Comparison of ENCODE assay signal across 12 mouse cellular contexts in the genomic region with DNA sequence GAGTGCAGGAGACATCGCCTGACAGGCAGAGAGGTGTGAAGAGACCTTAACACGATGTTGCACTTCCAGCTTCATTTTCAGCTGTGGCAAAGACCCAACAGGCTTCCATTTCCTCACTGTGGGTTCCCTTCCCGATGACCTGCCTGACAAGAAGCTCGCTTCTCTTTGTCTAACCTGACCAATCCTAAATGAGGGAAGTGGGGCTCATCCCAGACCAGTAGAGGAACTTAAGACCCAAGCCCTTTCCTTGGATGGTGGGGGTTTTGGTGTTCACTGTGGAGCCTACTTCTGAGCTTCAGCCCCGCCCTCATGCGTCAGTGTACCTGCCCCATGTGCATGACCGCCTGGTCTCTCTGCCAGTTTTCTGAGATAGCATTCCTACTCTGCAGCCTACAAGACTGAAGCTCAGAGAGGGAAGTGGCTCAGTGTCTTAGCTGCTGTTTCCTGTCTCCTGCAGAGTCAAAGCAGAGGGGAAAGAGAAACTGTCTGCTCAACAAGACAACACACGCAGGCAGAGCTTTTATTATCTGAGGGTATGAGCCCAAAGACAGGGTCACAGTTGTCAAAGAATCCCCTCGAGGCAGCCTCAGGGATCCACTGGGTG. TPM values are rescaled to one million over a fixed set of nuclear protein-coding genes. Genes with fewer than 3 reads are reported as not detected.
DNase-seq lines count a peak whose midpoint lies in the region.
"Had no signal": no experiment of that assay in that cellular context is flagged by ENCODE, and none has a peak within 500 bp of the region (broad histone marks: within the 10 kb centered on the region; RNA-seq: fewer than 3 reads in every experiment).

No protein-coding gene starts in this region.

- peaks cover 2% of the 10 kb centered on the region for H3K36me3 ChIP-seq in megakaryocyte, embryonic 14.5 days (replicated peaks; ENCODE audit: low read length)
- H3K36me3 ChIP-seq: liver, embryonic 15.5 days had no signal

- peak; percentile 14 for DNase-seq in kidney, adult 11 months
- no peak for DNase-seq in kidney, postnatal 4 days
- peak; percentile 10 for DNase-seq in CD4-positive helper T cell, adult 2 months (ENCODE audit: low read depth, low spot score)
- peak; percentile 33 for DNase-seq in R1 (ENCODE audit: low read depth, low spot score)
- no peak for DNase-seq in ovary, adult 18-20 months (ENCODE audit: low spot score)
- no peak for DNase-seq in right cerebral cortex, postnatal 14 days
- DNase-seq: cerebellum, adult 11 months; layer of hippocampus, postnatal 36 days; retina, postnatal 1 day had no signal

- H3K27me3 ChIP-seq in megakaryocyte, embryonic 14.5 days (replicated peaks): no peaks in the 10 kb centered on the region
- H3K27me3 ChIP-seq: liver, embryonic 15.5 days had no signal

- H3K4me1 ChIP-seq in megakaryocyte, embryonic 14.5 days: peaks cover 6% of the 10 kb centered on the region
- H3K4me1 ChIP-seq: liver, embryonic 15.5 days had no signal

- no peaks in the 10 kb centered on the region for H3K9me3 ChIP-seq in megakaryocyte, embryonic 14.5 days
- H3K9me3 ChIP-seq: liver, embryonic 15.5 days had no signal

- H3K4me3 ChIP-seq in megakaryocyte, embryonic 14.5 days (replicated peaks): peak overlapping the region; percentile 8
- H3K4me3 ChIP-seq: liver, embryonic 15.5 days had no signal

RNA-seq across cellular contexts. Expression of gene Tmem30c, which starts 8.9 kb away (rescaled TPM):
- not detected in 2 replicates for polyA plus RNA-seq in megakaryocyte, embryonic 14.5 days (2012; ENCODE audit: insufficient read depth, low replicate concordance)
- polyA plus RNA-seq: intestine, embryonic 14.5 days; liver, embryonic 15.5 days had no signal

RNA-seq across cellular contexts. Expression of gene Filip1l, which starts 51.3 kb away (rescaled TPM):
- polyA plus RNA-seq in megakaryocyte, embryonic 14.5 days (2012; ENCODE audit: insufficient read depth, low replicate concordance): 1.7 TPM in 1 of 2 replicates, not detected in the other

Comparison
In these comparisons a context has a peak if more than half of its experiments do, and no peak if none do; other contexts are left out.
1. DNase-seq: peak in kidney, adult 11 months (single experiment), CD4-positive helper T cell, adult 2 months (single experiment) and R1 (single experiment); none in kidney, postnatal 4 days (0 of 2), ovary, adult 18-20 months (single experiment) and right cerebral cortex, postnatal 14 days (single experiment).